Mouse (Mus musculus): ENCODE results near the gene Gnaq.

Gene Gnaq

DNA sequence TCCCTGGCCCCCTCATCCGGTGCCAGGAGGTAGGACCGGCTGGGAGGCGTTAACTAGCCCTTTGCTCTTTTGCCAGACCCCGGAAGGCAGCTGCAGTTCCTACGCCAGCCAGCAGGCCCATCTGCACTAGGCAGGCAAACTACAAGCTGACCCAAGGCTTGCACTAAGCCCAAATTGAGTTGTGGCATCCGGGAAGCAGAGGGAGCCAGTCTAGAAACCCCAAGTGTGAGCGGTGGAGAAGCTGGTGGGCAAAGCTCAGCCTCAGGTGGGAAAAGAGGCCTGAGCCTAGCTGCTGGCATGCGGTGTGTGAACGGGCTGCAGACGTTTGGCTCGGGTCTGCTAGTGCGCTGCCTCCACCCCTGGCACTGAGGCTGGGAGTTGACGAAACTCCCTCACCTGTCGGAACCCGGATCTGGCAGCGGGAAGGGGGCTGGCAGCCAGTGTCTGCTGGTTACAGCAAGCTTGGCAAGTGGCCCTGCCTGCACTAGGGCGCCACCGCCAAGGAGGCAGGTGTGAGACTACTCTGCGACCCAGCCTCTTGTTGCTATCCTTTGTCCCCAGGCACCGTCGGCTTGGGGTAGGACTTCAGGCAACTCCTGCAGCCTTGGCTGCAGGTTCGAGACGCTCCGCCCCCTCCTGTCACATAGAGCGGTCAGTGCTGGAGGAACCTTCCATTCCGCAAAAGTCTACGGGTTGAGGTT lies 303.1 kb downstream of the Gnaq start, which contains the start of gene Gna14:
Gna14 (plus strand) TSS at position 232 of the 701 bp plus-strand sequence.
- peak in 1 of 2 experiments; percentile 8 for DNase-seq (ENCODE audit: low read depth in 2 of 2, low spot score in 2 of 2)

DNA sequence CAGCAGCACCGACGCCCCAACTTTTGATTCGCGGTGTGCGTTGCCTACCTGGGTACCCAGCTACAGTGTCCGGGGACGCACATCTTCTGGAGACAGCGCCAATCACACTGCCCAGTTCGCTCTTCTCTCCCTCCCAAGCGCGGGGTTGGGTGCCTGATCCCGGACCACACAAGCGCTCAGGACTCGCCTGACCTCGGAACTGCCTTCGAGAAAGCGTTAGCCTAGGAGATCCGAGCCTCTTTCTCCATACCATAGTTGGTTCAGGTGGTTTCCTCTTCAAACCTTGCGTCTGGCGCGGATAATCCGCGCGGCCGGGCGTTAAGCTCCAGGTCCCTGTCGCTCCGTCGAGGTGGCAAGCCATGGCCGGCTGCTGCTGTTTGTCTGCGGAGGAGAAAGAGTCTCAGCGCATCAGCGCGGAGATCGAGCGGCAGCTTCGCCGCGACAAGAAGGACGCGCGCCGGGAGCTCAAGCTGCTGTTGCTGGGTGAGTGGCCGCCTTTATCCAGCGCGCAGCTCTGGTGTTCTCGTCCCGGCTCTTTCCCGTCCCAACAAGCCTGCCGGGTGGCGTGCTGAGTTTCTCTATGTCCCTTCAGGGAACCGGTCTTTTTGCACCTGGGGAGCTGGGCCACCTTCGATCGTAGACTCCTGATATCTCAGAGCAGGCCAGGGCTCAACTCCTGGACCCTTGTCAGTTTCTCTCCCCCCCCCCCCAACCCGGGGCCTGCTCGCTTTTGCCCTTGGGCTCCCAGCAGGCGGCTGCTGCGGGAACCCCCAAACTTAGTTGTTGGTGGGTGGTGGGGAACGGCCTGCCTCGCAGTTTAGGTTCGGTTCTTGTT lies 303.9 kb downstream of the Gnaq start:
- DNase-seq (ENCODE audit: low read depth in 2 of 2, low spot score in 2 of 2), result no peak
